Mouse (Mus musculus) olfactory bulb, adult 2 months (tissue): ENCODE measurements around the gene F2. TPM values are rescaled to one million over a fixed set of nuclear protein-coding genes. Genes with fewer than 3 reads are reported as not detected.

Experiments used
- H3K27ac ChIP-seq: fragments of 200-500 bp; 2 replicates; pipeline ENCODE4 v1.5.1; 2012; ENCODE audit warnings: low read depth, low read length; ENCODE audit not compliant: insufficient read depth
- H3K4me1 ChIP-seq: fragments of 200-500 bp; 2 replicates; pipeline ENCODE4 v1.6.1; 2012; ENCODE audit warnings: low read length; ENCODE audit not compliant: control insufficient read depth, insufficient read depth
- H3K4me3 ChIP-seq: fragments of 200-500 bp; 2 replicates; pipeline ENCODE4 v1.5.1; 2012; ENCODE audit warnings: mild to moderate bottlenecking, low read depth, low read length, moderate library complexity; ENCODE audit not compliant: insufficient read depth
- CTCF ChIP-seq: fragments of 200-500 bp; IDR thresholded peaks from 2 replicates; pipeline ENCODE4 v1.5.1; 2012; ENCODE audit warnings: low read depth, mild to moderate bottlenecking, low read length, moderate library complexity; ENCODE audit not compliant: insufficient read depth
- POLR2A ChIP-seq: fragments of 200-500 bp; IDR thresholded peaks from 2 replicates; pipeline ENCODE4 v1.6.1; 2012; ENCODE audit warnings: mild to moderate bottlenecking, low read depth, low read length, moderate library complexity; ENCODE audit not compliant: insufficient read depth
- WGBS: fragments of 180-500 bp; shearing (Covaris S2); methylation state at CpG from one replicate; pipeline ENCODE4 v1.1.7; 2018; 5-methylcytosine and 5-hydroxymethylcytosine counted together
- polyA plus RNA-seq: library from polyadenylated mRNA; stranded (reverse); fragments of >200 nt; gene quantifications from 2 replicates; pipeline ENCODE4 v1.2.4, GENCODE M21; 2012; ENCODE audit warnings: low replicate concordance; ENCODE audit not compliant: missing spikeins, insufficient read depth, insufficient read length

F2 gene
- polyA plus RNA-seq, 1 experiment: not detected

DNA sequence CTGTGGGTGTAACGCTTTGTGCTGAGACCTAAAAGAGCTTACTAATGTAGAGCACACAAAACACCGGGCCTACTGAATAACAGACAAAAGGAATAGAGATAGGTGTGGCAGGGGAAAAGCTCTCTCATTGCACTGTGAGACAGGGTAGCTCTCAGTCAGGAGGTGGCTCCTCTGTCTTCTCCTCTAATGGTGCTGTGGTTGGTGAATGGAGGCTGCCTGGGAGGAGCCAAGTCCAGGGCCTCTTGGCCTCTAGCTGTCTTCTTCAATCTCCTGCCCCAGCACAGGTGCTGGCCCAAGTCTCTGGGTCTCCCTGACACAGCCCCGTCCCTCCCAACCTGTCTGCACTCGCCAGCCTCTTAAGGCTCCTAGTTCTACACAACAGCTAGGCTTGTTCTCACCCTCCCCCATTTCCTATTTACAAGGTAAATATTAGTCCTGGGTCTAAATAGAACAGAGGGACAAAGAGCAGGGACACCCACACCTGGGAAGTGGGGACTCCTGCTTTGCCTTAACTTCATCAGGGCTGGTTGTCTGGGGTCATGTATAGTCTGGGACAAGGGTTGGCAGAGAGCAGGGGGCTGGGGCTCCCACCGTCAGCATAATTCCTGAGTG is 619 bp upstream of the F2 start:
- no peak overlapping the region for H3K27ac ChIP-seq
- TF ChIP-seq CTCF (no peak), POLR2A (no peak)
- H3K4me3 ChIP-seq: no peak overlapping the region
- H3K4me1 ChIP-seq: no peaks in the 10 kb centered on the region
- WGBS: 78% methylated on average over 5 of the region's 5 CpGs

DNA sequence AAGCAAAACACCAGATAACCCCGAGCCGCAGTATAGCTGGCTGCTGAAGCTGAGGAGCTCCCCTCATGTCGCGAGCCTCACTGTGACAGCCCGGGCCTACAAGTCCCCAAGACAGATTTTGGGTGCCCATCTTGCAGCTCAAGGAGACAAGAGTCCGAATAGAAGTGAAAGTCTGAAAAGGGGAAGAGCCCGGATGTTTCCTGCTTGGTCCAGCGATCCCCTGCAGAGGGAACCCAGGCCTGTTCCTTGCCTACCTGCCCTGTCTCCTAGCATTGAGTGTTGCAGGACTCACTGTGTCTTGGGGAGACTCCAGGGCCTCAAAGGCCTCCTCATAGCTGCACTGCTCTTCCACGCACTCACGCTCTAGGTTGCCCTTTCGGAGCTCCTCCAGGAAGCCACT is 728 bp downstream of the F2 start:
- H3K27ac ChIP-seq: no peak overlapping the region
- no peaks in the 10 kb centered on the region for H3K4me1 ChIP-seq
- WGBS: 89% methylated on average over 11 of the region's 11 CpGs
- H3K4me3 ChIP-seq: no peak overlapping the region
- no peak for TF ChIP-seq CTCF
- no peak for TF ChIP-seq POLR2A

- H3K4me1 ChIP-seq: 0 out of 2 replicates have a peak, but pooled peaks cover 2% of the 10 kb centered on the region
- no peak for TF ChIP-seq POLR2A
- no peak for TF ChIP-seq CTCF
Observed at GRCm38 (mm10) chr2:91634841-91635240, 1.4 kb downstream of the F2 start.

DNA sequence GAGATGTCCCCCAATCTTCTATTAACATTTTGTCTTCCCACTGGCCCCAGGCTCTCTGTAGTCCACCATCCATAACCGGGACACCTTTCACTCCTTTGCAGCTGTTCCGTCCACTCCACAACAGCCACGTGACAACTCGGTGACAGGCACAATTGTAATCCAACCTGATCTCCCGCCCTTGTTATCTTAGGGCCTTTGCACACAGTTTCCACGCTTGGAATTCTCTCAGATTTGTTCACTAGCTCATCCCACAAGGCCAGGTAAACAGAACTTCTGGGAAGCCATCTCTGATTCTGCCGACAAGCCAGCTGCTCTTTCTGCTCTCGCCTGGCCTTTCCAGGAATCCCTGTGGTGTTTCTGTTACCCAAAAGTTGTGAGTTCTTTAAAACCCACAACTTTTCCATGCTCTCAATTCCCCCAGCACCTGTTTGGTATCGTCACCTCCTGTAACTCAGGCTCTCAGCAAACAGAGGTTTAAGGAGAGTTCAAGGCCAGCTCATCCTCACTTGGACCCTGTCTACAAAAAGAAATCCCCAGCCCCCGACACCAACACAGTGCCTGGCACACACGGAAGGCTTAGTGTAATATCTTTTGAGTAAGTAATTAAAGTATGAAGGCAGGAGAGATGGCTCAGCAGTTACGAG is 2.8 kb downstream of the F2 start:
- TF ChIP-seq POLR2A (no peak), CTCF (no peak)
- WGBS: 81% methylated on average over 12 of the region's 12 CpGs
- Histone ChIP-seq H3K4me1 (0 out of 2 replicates have a peak, but pooled peaks cover 4% of the 10 kb centered on the region), H3K27ac (no peak overlapping the region), H3K4me3 (no peak overlapping the region)

More at GRCm38 (mm10) chr2:91634841-91635240, 1.4 kb downstream of the F2 start:
- H3K27ac ChIP-seq: no peak overlapping the region
- H3K4me3 ChIP-seq: no peak overlapping the region
- 78% methylated on average over 9 of the region's 9 CpGs for WGBS

DNA sequence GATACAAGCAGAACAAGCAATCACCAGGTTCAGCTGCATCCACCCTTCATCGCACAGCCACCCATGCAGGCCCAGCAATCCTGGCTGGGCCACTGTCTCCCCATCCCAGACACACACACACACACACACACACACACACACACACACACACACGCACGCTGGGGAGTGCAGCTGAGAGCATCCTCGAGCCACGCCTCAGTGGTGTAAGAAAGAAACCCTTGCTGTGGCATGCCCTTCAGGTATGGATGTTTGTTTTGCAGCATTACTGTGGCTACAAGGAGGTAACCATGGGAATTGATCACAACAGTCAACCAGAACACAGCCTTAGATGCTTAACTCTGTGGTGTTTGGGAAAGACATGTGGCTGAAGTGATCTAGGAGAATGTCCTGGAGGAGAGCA is 3.9 kb downstream of the F2 start:
- WGBS: 88% methylated on average over 5 of the region's 5 CpGs
- H3K4me1 ChIP-seq: 0 out of 2 replicates have a peak, but pooled peaks cover 4% of the 10 kb centered on the region

GRCm38 (mm10) chr2:91631826-91632225 is 4.4 kb downstream of the F2 start:
- 83% methylated on average over 5 of the region's 5 CpGs for WGBS
- Histone ChIP-seq H3K4me1 (0 out of 2 replicates have a peak, but pooled peaks cover 4% of the 10 kb centered on the region), H3K4me3 (no peak overlapping the region), H3K27ac (no peak overlapping the region)
- TF ChIP-seq POLR2A (no peak), CTCF (no peak)

More for the DNA sequence above, 3.9 kb downstream of the F2 start:
- TF ChIP-seq POLR2A (no peak), CTCF (no peak)
- Histone ChIP-seq H3K27ac (no peak overlapping the region), H3K4me3 (no peak overlapping the region)

- WGBS: 94% methylated on average over 12 of the region's 12 CpGs
Observed at GRCm38 (mm10) chr2:91630384-91630783, 5.8 kb downstream of the F2 start.

DNA sequence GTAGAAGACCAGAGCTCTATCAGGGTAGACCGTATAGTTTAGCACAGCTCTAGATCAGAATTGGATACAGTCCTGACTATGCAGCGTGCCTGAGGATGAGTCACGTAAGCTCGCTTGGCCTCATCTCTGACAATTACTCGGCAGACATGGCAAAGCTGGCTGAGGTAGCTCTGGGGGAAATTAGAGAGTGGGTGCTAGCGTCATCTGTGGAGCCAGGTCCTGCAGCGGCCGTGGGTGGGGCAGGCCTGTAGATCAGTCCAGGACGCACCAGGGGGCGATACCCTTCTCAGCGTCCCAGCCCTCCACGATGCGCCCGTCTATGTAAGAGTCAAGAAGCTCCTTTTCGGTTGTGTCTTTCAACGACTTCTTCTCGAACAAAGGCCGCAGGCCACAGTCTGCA is 6.5 kb downstream of the F2 start:
- no peak for TF ChIP-seq POLR2A
- no peak for TF ChIP-seq CTCF
- H3K4me1 ChIP-seq: 0 out of 2 replicates have a peak, but pooled peaks cover 4% of the 10 kb centered on the region
- no peak overlapping the region for H3K27ac ChIP-seq
- H3K4me3 ChIP-seq: no peak overlapping the region
- WGBS: 71% methylated on average over 18 of the region's 18 CpGs

More at GRCm38 (mm10) chr2:91630384-91630783, 5.8 kb downstream of the F2 start:
- H3K27ac ChIP-seq: no peak overlapping the region
- H3K4me3 ChIP-seq: no peak overlapping the region
- H3K4me1 ChIP-seq: 0 out of 2 replicates have a peak, but pooled peaks cover 4% of the 10 kb centered on the region
- no peak for TF ChIP-seq POLR2A
- TF ChIP-seq CTCF: no peak

DNA sequence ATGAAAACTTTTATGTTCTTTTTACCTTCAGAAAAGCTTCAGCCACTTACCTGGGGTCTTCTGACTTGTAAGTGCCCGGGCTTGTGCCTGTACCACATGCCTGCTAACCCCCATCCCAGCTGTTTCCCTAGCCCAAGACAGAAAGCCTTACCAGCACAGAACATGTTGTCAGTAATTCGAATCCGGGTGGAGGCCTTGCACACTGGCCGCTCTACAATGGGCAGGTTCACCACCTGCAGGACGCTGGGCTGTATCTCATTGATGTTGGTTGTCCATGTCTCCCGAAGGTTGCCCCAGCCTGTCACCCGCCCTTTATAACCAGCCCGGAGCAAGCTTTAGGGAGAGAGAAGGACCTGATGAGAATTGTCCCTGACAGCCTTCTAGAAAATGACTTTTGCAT is 8.0 kb downstream of the F2 start:
- WGBS: 88% methylated on average over 8 of the region's 8 CpGs
- TF ChIP-seq CTCF (no peak), POLR2A (no peak)
- Histone ChIP-seq H3K4me1 (0 out of 2 replicates have a peak, but pooled peaks cover 4% of the 10 kb centered on the region), H3K4me3 (no peak overlapping the region), H3K27ac (no peak overlapping the region)
